ENCODE assay signal across 23 mouse cellular contexts in genomic region chr2:167742479-167742878, GRCm38 (mm10). TPM values are rescaled to one million over a fixed set of nuclear protein-coding genes. Genes with fewer than 3 reads are reported as not detected.
A peak's percentile ranks its signal among the peaks of the same experiment; 100 is the strongest.
DNase-seq lines count a peak whose midpoint lies in the region; ATAC-seq and TF ChIP-seq lines count a peak whose summit lies in the region.
"Had no signal": no experiment of that assay in that cellular context is flagged by ENCODE, and none has a peak within 500 bp of the region (broad histone marks: within the 10 kb centered on the region; RNA-seq: fewer than 3 reads in every experiment).

No protein-coding gene starts in this region.

- H3K4me2 ChIP-seq in liver, postnatal 0 days (ENCODE audit: low read depth, low read length), result no peak overlapping the region
- no peak overlapping the region for H3K4me2 ChIP-seq in liver, embryonic 12.5 days
- H3K4me2 ChIP-seq in CH12.LX (ENCODE audit: insufficient read depth, low read depth, poor library complexity, severe bottlenecking), result no peak overlapping the region
- H3K4me2 ChIP-seq: forebrain, embryonic 12.5 days; heart, embryonic 15.5 days; midbrain, embryonic 12.5 days; neural tube, embryonic 13.5 days had no signal

- in situ Hi-C loops in CH12.LX (cut with MboI; ENCODE audit: low pct_ligation_motif_present, low pct_unique_long_range_greater_than_20kb, low sequenced_read_pairs), result no loop called here

- H3K27me3 ChIP-seq in liver, postnatal 0 days (ENCODE audit: insufficient read depth, low read length), result no peaks in the 10 kb centered on the region
- 0 out of 2 replicates have a peak, but pooled peaks cover 2% of the 10 kb centered on the region for H3K27me3 ChIP-seq in liver, embryonic 12.5 days (replicated peaks)
- peaks cover 88% of the 10 kb centered on the region for H3K27me3 ChIP-seq in CH12.LX (replicated peaks)
- peaks cover 2% of the 10 kb centered on the region; the same call in 1 of the 2 replicates for H3K27me3 ChIP-seq in splenic B cell, adult 2 months (ENCODE audit: control insufficient read depth, insufficient read depth, low read length, poor library complexity, severe bottlenecking)
- H3K27me3 ChIP-seq: heart, embryonic 15.5 days; midbrain, embryonic 12.5 days; neural tube, embryonic 13.5 days had no signal

- H3K27ac ChIP-seq in liver, postnatal 0 days (ENCODE audit: low read depth), result peak overlapping the region; percentile 22; the same call in 1 of the 2 replicates
- H3K27ac ChIP-seq in liver, embryonic 12.5 days, result no peak overlapping the region
- H3K27ac ChIP-seq in CH12.LX (ENCODE audit: insufficient read depth, low read depth), result no peak overlapping the region
- H3K27ac ChIP-seq: forebrain, embryonic 12.5 days; heart, embryonic 15.5 days; layer of hippocampus, adult 2 months; limb, embryonic 10.5 days; midbrain, embryonic 12.5 days; neural tube, embryonic 13.5 days had no signal

- DNase-seq in liver, postnatal 0 days, result no peak
- peak; percentile 34 for DNase-seq in CH12.LX (ENCODE audit: extremely low read depth)
- DNase-seq in induced T-regulatory cell, adult 2 months (ENCODE audit: low read depth), result peak; percentile 72
- peak; percentile 19 for DNase-seq in splenic B cell, adult 2 months (ENCODE audit: low read depth, low spot score)
- no peak for DNase-seq in testis, postnatal 14 days (ENCODE audit: low spot score)
- DNase-seq in right cerebral cortex, adult 18-20 months, result no peak
- DNase-seq: cerebellum, adult 9-10 months; heart, adult 11 months; kidney, adult 18-20 months; kidney, postnatal 10 days; lung, adult 2 months; lung, postnatal 36 days; right cerebral cortex, postnatal 14 days; spleen, adult 18-20 months; thymus, postnatal 14 days had no signal

- no peak for TF ChIP-seq POLR2A in CH12.LX (IDR thresholded peaks at IDR 0.05; ENCODE audit: low read depth, low read length)

- TF ChIP-seq CTCF in liver, postnatal 0 days (IDR thresholded peaks at IDR 0.05; ENCODE audit: low read depth), result no peak
- TF ChIP-seq CTCF in CH12.LX (conservative IDR thresholded peaks at IDR 0.05 in 1 of 2, IDR thresholded peaks at IDR 0.05 in 1 of 2; ENCODE audit: low read depth in 2 of 2, low read length in 2 of 2), result no peak

- no peak overlapping the region for H3K9ac ChIP-seq in liver, postnatal 0 days (replicated peaks)
- no peak overlapping the region for H3K9ac ChIP-seq in liver, embryonic 12.5 days
- H3K9ac ChIP-seq in CH12.LX (ENCODE audit: insufficient read depth, low read depth), result no peak overlapping the region
- H3K9ac ChIP-seq: forebrain, embryonic 12.5 days; heart, embryonic 15.5 days; midbrain, embryonic 12.5 days; neural tube, embryonic 13.5 days had no signal

- dilution Hi-C loops in CH12.LX (cut with MboI; ENCODE audit: extremely low pct_ligation_motif_present, extremely low pct_unique_long_range_greater_than_20kb, low sequenced_read_pairs), result no loop called here

- H3K9me3 ChIP-seq in liver, postnatal 0 days (ENCODE audit: low read length), result no peaks in the 10 kb centered on the region
- H3K9me3 ChIP-seq in liver, embryonic 12.5 days (replicated peaks), result no peaks in the 10 kb centered on the region
- H3K9me3 ChIP-seq in CH12.LX (replicated peaks; ENCODE audit: low read length), result no peaks in the 10 kb centered on the region
- H3K9me3 ChIP-seq: forebrain, embryonic 12.5 days; heart, embryonic 15.5 days; limb, embryonic 10.5 days; midbrain, embryonic 12.5 days; neural tube, embryonic 13.5 days had no signal

- 41% methylated on average over 6 of the region's 6 CpGs for WGBS in liver, postnatal 0 days (ENCODE audit: insufficient replicate concordance)
- WGBS in liver, embryonic 12.5 days (ENCODE audit: insufficient replicate concordance), result 62% methylated on average over 6 of the region's 6 CpGs

- no peak for TF ChIP-seq EP300 in liver, postnatal 0 days (IDR thresholded peaks at IDR 0.05; ENCODE audit: low read depth)
- TF ChIP-seq EP300 in CH12.LX (IDR thresholded peaks at IDR 0.05; ENCODE audit: low read length), result no peak

- H3K4me3 ChIP-seq in liver, postnatal 0 days (ENCODE audit: low read depth, low read length), result no peak overlapping the region
- no peak overlapping the region for H3K4me3 ChIP-seq in liver, embryonic 12.5 days
- H3K4me3 ChIP-seq in CH12.LX (replicated peaks in 1 of 3; ENCODE audit: low read depth in 2 of 3, low read length in 2 of 3, poor library complexity in 1 of 3), result no peak overlapping the region
- H3K4me3 ChIP-seq: forebrain, embryonic 12.5 days; heart, embryonic 15.5 days; layer of hippocampus, adult 2 months; limb, embryonic 10.5 days; midbrain, embryonic 12.5 days; neural tube, embryonic 13.5 days had no signal

- H3K36me3 ChIP-seq in liver, postnatal 0 days (replicated peaks; ENCODE audit: insufficient read depth, low read length), result no peaks in the 10 kb centered on the region
- H3K36me3 ChIP-seq in liver, embryonic 12.5 days, result no peaks in the 10 kb centered on the region
- no peaks in the 10 kb centered on the region for H3K36me3 ChIP-seq in CH12.LX (replicated peaks in 1 of 2; ENCODE audit: control insufficient read depth in 1 of 2, insufficient read depth in 1 of 2, low read length in 1 of 2)
- no peaks in the 10 kb centered on the region for H3K36me3 ChIP-seq in splenic B cell, adult 2 months (ENCODE audit: control insufficient read depth, insufficient read depth, low read length, poor library complexity, severe bottlenecking)
- H3K36me3 ChIP-seq: forebrain, embryonic 12.5 days; heart, embryonic 15.5 days; limb, embryonic 10.5 days; midbrain, embryonic 12.5 days; neural tube, embryonic 13.5 days had no signal

- no peak for TF ChIP-seq RAD21 in CH12.LX (IDR thresholded peaks at IDR 0.05; ENCODE audit: low read depth, low read length)

- H3K79me2 ChIP-seq in CH12.LX (replicated peaks; ENCODE audit: control insufficient read depth, extremely low read depth, insufficient read depth, poor library complexity, severe bottlenecking), result no peaks in the 10 kb centered on the region

- peak; percentile 10; the same call in 1 of the 2 replicates for ATAC-seq in liver, postnatal 0 days
- ATAC-seq in liver, embryonic 12.5 days, result no peak
- ATAC-seq: hindbrain, embryonic 16.5 days had no signal

- H3K4me1 ChIP-seq in liver, postnatal 0 days (ENCODE audit: insufficient read depth), result peaks cover 12% of the 10 kb centered on the region
- H3K4me1 ChIP-seq in liver, embryonic 12.5 days, result peaks cover 34% of the 10 kb centered on the region
- H3K4me1 ChIP-seq in CH12.LX (ENCODE audit: control insufficient read depth in 1 of 2, insufficient read depth in 2 of 2), result peaks cover 10 to 24% of the 10 kb centered on the region in 2 experiments; a peak in 3 of 4 replicates

TF ChIP-seq in CH12.LX, 34 proteins besides CTCF, POLR2A, EP300 and RAD21:
- TF ChIP-seq MAZ (IDR thresholded peaks at IDR 0.05; ENCODE audit: low read depth, low read length) (peak; percentile 40; the same call in 1 of the 2 replicates), JUND (conservative IDR thresholded peaks at IDR 0.05; ENCODE audit: low read depth, low read length) (no peak), NRF1 (IDR thresholded peaks at IDR 0.05; ENCODE audit: low read depth, low read length) (peak; percentile 75)
TF ChIP-seq in CH12.LX: peak in this region for 2.

RNA-seq across cellular contexts. Expression of gene Tmem189, which starts 52.9 kb away (rescaled TPM):
- polyA plus RNA-seq in liver, postnatal 0 days (2015; fragmentation: Nextera tagmentation; extraction: Ambion mirVana), result 9.8 and 10.1 TPM in 2 replicates
- 27.3 and 30.4 TPM in 2 replicates for polyA plus RNA-seq in liver, embryonic 12.5 days (2016; fragmentation: Nextera tagmentation; extraction: Ambion mirVana)
- 30.9 and 31.0 TPM in 2 replicates for total RNA-seq in CH12.LX (2012; rRNA removed)
- total RNA-seq in CH12.LX (2014; rRNA removed), result 25.1 and 27.9 TPM in 2 replicates
- polyA plus RNA-seq in CH12.LX (2012; ENCODE audit: insufficient read length, low read depth), result 29.4 and 29.5 TPM in 2 replicates

RNA-seq across cellular contexts. Expression of gene Cebpb, which starts 53.8 kb away (rescaled TPM):
- 27.5 and 43.6 TPM in 2 replicates for polyA plus RNA-seq in liver, postnatal 0 days (2015; fragmentation: Nextera tagmentation; extraction: Ambion mirVana)
- polyA plus RNA-seq in liver, embryonic 12.5 days (2016; fragmentation: Nextera tagmentation; extraction: Ambion mirVana), result 21.8 and 23.4 TPM in 2 replicates
- 2.3 and 6.2 TPM in 2 replicates for total RNA-seq in CH12.LX (2012; rRNA removed)
- 0.19 TPM in 1 of 2 replicates, not detected in the other for total RNA-seq in CH12.LX (2014; rRNA removed)
- 0.24 TPM in 1 of 2 replicates, not detected in the other for polyA plus RNA-seq in CH12.LX (2012; ENCODE audit: insufficient read length, low read depth)

Comparison
In these comparisons a context has a peak if more than half of its experiments do, and no peak if none do; other contexts are left out.
1. DNase-seq: peak in CH12.LX (single experiment), induced T-regulatory cell, adult 2 months (single experiment) and splenic B cell, adult 2 months (single experiment); none in liver, postnatal 0 days (single experiment), testis, postnatal 14 days (single experiment) and right cerebral cortex, adult 18-20 months (single experiment).
2. RNA of gene Cebpb, which starts 53.8 kb away (polyA plus RNA-seq): 27.5 to 43.6 TPM in liver, postnatal 0 days and 21.8 to 23.4 TPM in liver, embryonic 12.5 days; 0.24 TPM in CH12.LX; every median in the first group is over 10 times any median in the second.